Mouse (Mus musculus) bone marrow macrophage, adult 2 months (primary cell): ENCODE measurements at regions not wholly inside any gene's neighbourhood (a gene's known extent, or its start where the extent isn't known, plus 50 kb on each side); places are given as distances from the start of the nearest gene placed in this dataset.

Source experiments
- CTCF ChIP-seq: IDR thresholded peaks from 2 replicates; pipeline ENCODE4 v1.5.1; 2012; ENCODE audit warnings: low read depth, mild to moderate bottlenecking, low read length, moderate library complexity
- POLR2A ChIP-seq: IDR thresholded peaks from 2 replicates; pipeline ENCODE4 v1.6.1; 2012; ENCODE audit warnings: mild to moderate bottlenecking, low read depth, low read length, borderline replicate concordance

- TF ChIP-seq CTCF (no peak), POLR2A (no peak)
These were observed 121.9 kb upstream of the Cadm1 start for GRCm38 (mm10) chr9:47408061-47408460.
